Mouse (Mus musculus): ENCODE results near the gene Tarbp2.

Tarbp2 gene

GRCm38 (mm10) chr15:102526111-102527002, 8.4 kb downstream of the Tarbp2 start:
- in situ Hi-C loops (cut with MboI) = loop anchor here (5.0 kb wide), 1 partner anchor 64 kb away; no protein-coding TSS in a partner anchor

GRCm38 (mm10) chr15:102527936-102528335, 9.9 kb downstream of the Tarbp2 start:
- in situ Hi-C loops (cut with MboI) = loop anchor here (5.0 kb wide), 1 partner anchor 66 kb away; no protein-coding TSS in a partner anchor

GRCm38 (mm10) chr15:102528396-102528795, 10.4 kb downstream of the Tarbp2 start:
- in situ Hi-C loops (cut with MboI) = loop anchor here (5.0 kb wide), 1 partner anchor 66 kb away; no protein-coding TSS in a partner anchor

GRCm38 (mm10) chr15:102530566-102530965, 12.6 kb downstream of the Tarbp2 start:
- in situ Hi-C loops (cut with MboI) = no loop called here

GRCm38 (mm10) chr15:102531586-102531985, 13.6 kb downstream of the Tarbp2 start:
- in situ Hi-C loops (cut with MboI) = no loop called here

- in situ Hi-C loops (cut with MboI) = no loop called here
Measured at GRCm38 (mm10) chr15:102532106-102532900, 14.3 kb downstream of the Tarbp2 start.

- in situ Hi-C loops (cut with MboI) = no loop called here
Measured at GRCm38 (mm10) chr15:102533926-102534325, 15.9 kb downstream of the Tarbp2 start.

- in situ Hi-C loops (cut with MboI) = no loop called here
Measured at GRCm38 (mm10) chr15:102544801-102545200, 26.8 kb downstream of the Tarbp2 start.

GRCm38 (mm10) chr15:102546246-102546645, 28.3 kb downstream of the Tarbp2 start:
- in situ Hi-C loops (cut with MboI) = no loop called here

- in situ Hi-C loops (cut with MboI) = no loop called here
Measured at GRCm38 (mm10) chr15:102546677-102547427, 28.9 kb downstream of the Tarbp2 start.

- in situ Hi-C loops (cut with MboI) = no loop called here
Measured at GRCm38 (mm10) chr15:102547478-102547877, 29.5 kb downstream of the Tarbp2 start.

GRCm38 (mm10) chr15:102552599-102552998, 34.6 kb downstream of the Tarbp2 start:
- in situ Hi-C loops (cut with MboI) = no loop called here

- in situ Hi-C loops (cut with MboI) = no loop called here
Measured at GRCm38 (mm10) chr15:102555581-102555980, 37.6 kb downstream of the Tarbp2 start.

GRCm38 (mm10) chr15:102557580-102557979, 39.6 kb downstream of the Tarbp2 start:
- in situ Hi-C loops (cut with MboI) = no loop called here

- in situ Hi-C loops (cut with MboI) = no loop called here
Measured at GRCm38 (mm10) chr15:102562491-102562890, 44.5 kb downstream of the Tarbp2 start.

- in situ Hi-C loops (cut with MboI) = no loop called here
Measured at GRCm38 (mm10) chr15:102563061-102563460, 45.1 kb downstream of the Tarbp2 start.

- in situ Hi-C loops (cut with MboI) = no loop called here
Measured at GRCm38 (mm10) chr15:102563681-102564080, 45.7 kb downstream of the Tarbp2 start.

- in situ Hi-C loops (cut with MboI) = no loop called here
Measured at GRCm38 (mm10) chr15:102567849-102568248, 49.9 kb downstream of the Tarbp2 start.

GRCm38 (mm10) chr15:102572081-102572480, 54.1 kb downstream of the Tarbp2 start:
- in situ Hi-C loops (cut with MboI) = no loop called here
